Mouse (Mus musculus) cortical plate, adult 2 months (tissue): ENCODE data around the gene Mtfmt.

Source experiments
- CTCF ChIP-seq: fragments of 200-500 bp; IDR thresholded peaks from 2 replicates; pipeline ENCODE4 v1.5.1; 2011; ENCODE audit warnings: mild to moderate bottlenecking, control low read depth, low read length; ENCODE audit not compliant: insufficient read depth; ENCODE audit errors: extremely low read depth
- POLR2A ChIP-seq: fragments of 200-500 bp; IDR thresholded peaks from 2 replicates; pipeline ENCODE4 v1.6.1; 2011; ENCODE audit warnings: mild to moderate bottlenecking, low read length, control low read depth; ENCODE audit not compliant: insufficient read depth; ENCODE audit errors: extremely low read depth

DNA sequence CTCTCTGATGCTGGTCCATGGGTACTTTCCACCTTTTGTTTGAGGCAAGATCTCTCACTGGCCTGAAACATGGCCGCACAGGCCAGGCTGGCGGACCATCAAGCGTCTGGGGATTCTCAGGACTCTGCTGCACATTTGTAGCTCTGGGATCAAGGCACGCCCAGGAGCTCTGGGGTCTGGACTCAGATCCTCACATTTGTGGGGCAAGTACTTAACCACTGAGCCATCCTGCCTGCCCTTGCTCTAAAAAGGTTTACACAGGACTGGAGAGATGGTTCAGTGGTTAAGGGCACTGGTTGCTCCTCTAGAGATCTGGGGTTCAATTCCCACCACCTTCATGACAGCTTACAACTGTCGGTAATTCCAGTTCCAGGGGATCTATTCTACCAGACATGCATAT, 4.7 kb upstream of the Mtfmt start:
- TF ChIP-seq POLR2A (no peak), CTCF (no peak)
